Mouse (Mus musculus) midbrain, embryonic 10.5 days (tissue): ENCODE measurements at regions not wholly inside any gene's neighbourhood (a gene's known extent, or its start where the extent isn't known, plus 50 kb on each side); places are given as distances from the start of the nearest gene placed in this dataset.

Experiments used
- DNase-seq: peaks from one replicate; pipeline ENCODE4 v3.0.0-alpha.2; 2017; ENCODE audit warnings: low spot score
- H3K27ac ChIP-seq: fragments of 300-500 bp; sonication (generic); replicated peaks from 2 replicates; pipeline ENCODE4 v1.5.1; 2016; ENCODE audit warnings: mild to moderate bottlenecking
- H3K27me3 ChIP-seq: fragments of 300-500 bp; sonication (generic); 2 replicates; pipeline ENCODE4 v1.6.1; 2016; ENCODE audit warnings: low read depth, mild to moderate bottlenecking; ENCODE audit not compliant: poor library complexity, severe bottlenecking
- H3K36me3 ChIP-seq: fragments of 300-500 bp; sonication (generic); 2 replicates; pipeline ENCODE4 v1.6.1; 2016; ENCODE audit warnings: mild to moderate bottlenecking, moderate library complexity
- H3K4me1 ChIP-seq: fragments of 300-500 bp; sonication (generic); 2 replicates; pipeline ENCODE4 v1.6.1; 2016
- H3K4me3 ChIP-seq: fragments of 300-500 bp; sonication (generic); 2 replicates; pipeline ENCODE4 v1.5.1; 2016; ENCODE audit warnings: mild to moderate bottlenecking, moderate library complexity
- H3K9me3 ChIP-seq: fragments of 300-500 bp; sonication (generic); replicated peaks from 2 replicates; pipeline ENCODE4 v1.6.1; 2016; ENCODE audit warnings: mild to moderate bottlenecking
- WGBS: fragments of 180-500 bp; shearing (Covaris S2); methylation state at CpG from one replicate; pipeline ENCODE4 v1.1.7; 2016; 5-methylcytosine and 5-hydroxymethylcytosine counted together

DNA sequence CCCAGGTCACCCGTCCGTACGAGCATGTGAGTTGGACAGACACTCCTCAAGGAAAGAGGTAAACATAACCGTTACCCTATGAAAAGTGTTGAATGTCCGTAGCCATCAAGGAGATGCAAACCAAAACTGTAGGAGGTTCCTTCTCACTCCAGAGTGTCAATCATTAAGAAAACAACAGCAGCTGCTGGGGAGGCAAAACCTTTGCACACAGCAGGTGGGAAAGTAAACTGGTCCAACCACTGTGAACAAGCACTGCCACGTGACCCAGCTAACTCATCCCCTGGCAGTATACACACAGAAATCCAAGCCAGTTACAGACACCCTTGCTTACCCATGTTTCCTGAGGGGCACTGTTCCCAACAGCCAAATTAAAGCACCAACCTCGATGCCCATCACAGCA lies 54.7 kb upstream of the Irx5 start:
- H3K4me3 ChIP-seq: no peak overlapping the region
- no peak for DNase-seq
- H3K36me3 ChIP-seq: no peaks in the 10 kb centered on the region
- H3K27me3 ChIP-seq: no peaks in the 10 kb centered on the region
- 78% methylated on average over 7 of the region's 7 CpGs for WGBS
- H3K27ac ChIP-seq: no peak overlapping the region
- H3K4me1 ChIP-seq: peaks cover 18% of the 10 kb centered on the region
- peaks cover 11% of the 10 kb centered on the region; the same call in 1 of the 2 replicates for H3K9me3 ChIP-seq

DNA sequence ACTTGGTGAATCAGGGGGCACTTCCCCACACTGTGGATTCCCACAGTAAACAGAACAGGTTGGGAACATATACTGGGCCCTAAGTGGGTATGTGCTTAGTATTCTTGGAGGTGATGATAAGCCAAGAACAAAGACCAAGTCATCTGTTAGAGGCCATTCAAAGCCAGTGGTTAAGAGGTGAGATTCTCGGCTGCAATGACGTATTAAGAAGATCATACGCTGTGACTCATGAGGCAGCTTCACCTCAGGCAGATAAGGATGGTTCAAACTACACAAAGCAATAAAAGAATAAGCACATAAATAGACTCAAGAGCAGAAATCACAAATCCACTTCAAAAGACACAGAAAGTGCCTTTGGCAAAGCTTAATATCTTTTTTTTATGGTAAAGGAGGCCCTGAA lies 56.4 kb upstream of the Irx5 start:
- Histone ChIP-seq H3K4me3 (no peak overlapping the region), H3K9me3 (peaks cover 11% of the 10 kb centered on the region; the same call in 1 of the 2 replicates), H3K27ac (no peak overlapping the region), H3K36me3 (no peaks in the 10 kb centered on the region), H3K27me3 (no peaks in the 10 kb centered on the region), H3K4me1 (peaks cover 32% of the 10 kb centered on the region)
- WGBS: 93% methylated on average over 3 of the region's 3 CpGs
- DNase-seq: no peak

DNA sequence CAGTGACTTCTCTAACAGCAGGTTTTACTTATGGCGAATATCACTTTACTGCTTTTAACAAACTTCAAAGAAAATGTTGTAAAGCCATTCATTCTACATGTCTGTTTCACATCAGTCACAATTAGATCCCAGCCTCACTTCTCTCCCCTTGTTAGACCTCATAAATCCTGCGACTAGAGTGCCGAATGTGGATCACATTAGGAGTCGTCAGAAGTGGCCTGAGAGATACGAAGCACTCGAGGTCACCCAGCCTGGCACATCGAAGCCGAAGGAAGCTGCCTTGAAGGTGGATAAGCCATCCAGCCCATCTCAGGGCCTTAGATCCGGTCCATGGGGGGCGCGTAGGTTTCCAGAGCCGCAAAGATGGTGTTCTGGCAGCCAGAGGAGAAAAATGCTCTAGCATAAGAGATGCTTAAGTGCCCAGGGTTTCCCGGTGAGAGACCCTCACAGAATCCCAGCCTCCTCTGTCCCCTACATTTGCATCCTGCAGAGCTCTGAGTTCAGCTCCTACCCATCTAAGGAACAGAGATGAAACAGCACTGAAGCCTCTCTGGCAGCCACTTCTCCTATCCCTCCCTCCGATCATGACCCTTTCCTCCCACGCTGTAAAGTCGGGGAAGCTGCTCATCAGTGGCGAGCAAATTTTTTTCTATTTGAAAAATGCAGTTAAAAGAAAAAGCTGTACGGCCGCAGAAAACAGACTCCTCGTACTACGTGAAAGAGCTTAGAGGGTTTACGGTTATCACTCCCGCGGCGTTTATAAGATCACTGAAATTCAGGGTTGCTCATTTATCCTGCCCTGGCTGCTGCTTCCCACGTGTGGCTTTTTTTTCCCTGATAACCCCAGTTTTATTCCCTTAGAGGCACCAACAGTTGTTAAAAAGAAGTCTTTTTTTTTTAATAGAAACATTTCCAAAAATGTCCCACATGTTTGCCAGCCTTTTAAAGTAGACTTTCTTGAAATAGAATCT lies 70.3 kb upstream of the Irx5 start:
- 82% methylated on average over 26 of the region's 26 CpGs for WGBS
- H3K36me3 ChIP-seq: no peaks in the 10 kb centered on the region
- H3K4me1 ChIP-seq: no peaks in the 10 kb centered on the region
- no peak for DNase-seq
- H3K27ac ChIP-seq: peak overlapping the region; percentile 42; the same call in 1 of the 2 replicates
- H3K4me3 ChIP-seq: no peak overlapping the region
- no peaks in the 10 kb centered on the region for H3K9me3 ChIP-seq
- no peaks in the 10 kb centered on the region for H3K27me3 ChIP-seq

DNA sequence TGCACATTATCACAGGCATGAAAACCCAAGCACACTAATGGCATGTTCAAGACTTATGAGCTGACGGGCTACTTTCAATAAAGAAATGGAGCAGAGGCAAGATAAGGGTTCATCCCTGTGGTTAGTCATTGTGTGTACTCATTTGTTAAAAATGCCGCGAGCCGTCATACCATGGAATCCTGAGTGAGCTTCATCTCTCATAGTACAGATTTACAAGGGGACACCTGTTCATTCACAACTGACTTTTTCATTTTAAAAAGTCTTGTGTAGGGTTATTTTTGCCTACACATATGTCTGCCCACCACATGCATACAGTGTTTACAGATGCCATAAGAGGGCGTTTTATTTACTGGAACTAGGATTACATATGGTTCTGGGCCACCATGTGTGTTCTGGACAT lies 81.7 kb upstream of the Irx5 start:
- no peaks in the 10 kb centered on the region for H3K9me3 ChIP-seq
- WGBS: 89% methylated on average over 5 of the region's 5 CpGs
- no peaks in the 10 kb centered on the region for H3K36me3 ChIP-seq
- no peak overlapping the region for H3K27ac ChIP-seq
- no peaks in the 10 kb centered on the region for H3K27me3 ChIP-seq
- DNase-seq: no peak
- no peak overlapping the region for H3K4me3 ChIP-seq
- H3K4me1 ChIP-seq: peaks cover 7% of the 10 kb centered on the region

- H3K4me3 ChIP-seq: no peak overlapping the region
- peaks cover 7% of the 10 kb centered on the region for H3K4me1 ChIP-seq
- no peaks in the 10 kb centered on the region for H3K27me3 ChIP-seq
- no peaks in the 10 kb centered on the region for H3K36me3 ChIP-seq
- no peak for DNase-seq
- H3K9me3 ChIP-seq: peaks cover 9% of the 10 kb centered on the region
- 93% methylated on average over 1 of the region's 1 CpGs for WGBS
- H3K27ac ChIP-seq: no peak overlapping the region
Measured at GRCm38 (mm10) chr8:92272726-92273125, 84.7 kb upstream of the Irx5 start.

GRCm38 (mm10) chr8:92272073-92272472 lies 85.4 kb upstream of the Irx5 start:
- H3K36me3 ChIP-seq: no peaks in the 10 kb centered on the region
- H3K27ac ChIP-seq: no peak overlapping the region
- no peaks in the 10 kb centered on the region for H3K27me3 ChIP-seq
- peaks cover 9% of the 10 kb centered on the region for H3K9me3 ChIP-seq
- no peak for DNase-seq
- H3K4me3 ChIP-seq: no peak overlapping the region
- 87% methylated on average over 5 of the region's 5 CpGs for WGBS
- peaks cover 10% of the 10 kb centered on the region for H3K4me1 ChIP-seq

GRCm38 (mm10) chr8:92270636-92271035 lies 86.8 kb upstream of the Irx5 start:
- Histone ChIP-seq H3K27me3 (peaks cover 5% of the 10 kb centered on the region; the same call in 1 of the 2 replicates), H3K9me3 (peaks cover 9% of the 10 kb centered on the region), H3K4me1 (peaks cover 16% of the 10 kb centered on the region), H3K4me3 (no peak overlapping the region), H3K27ac (no peak overlapping the region), H3K36me3 (no peaks in the 10 kb centered on the region)
- DNase-seq: no peak

- Histone ChIP-seq H3K4me1 (peaks cover 23% of the 10 kb centered on the region), H3K36me3 (no peaks in the 10 kb centered on the region), H3K27me3 (peaks cover 13% of the 10 kb centered on the region; the same call in 1 of the 2 replicates), H3K27ac (no peak overlapping the region), H3K9me3 (peaks cover 9% of the 10 kb centered on the region), H3K4me3 (no peak overlapping the region)
- no peak for DNase-seq
- WGBS: 82% methylated on average over 6 of the region's 6 CpGs
Measured at GRCm38 (mm10) chr8:92267415-92267814, 90.0 kb upstream of the Irx5 start.

GRCm38 (mm10) chr8:92260056-92260455 lies 97.4 kb upstream of the Irx5 start:
- no peak overlapping the region for H3K4me3 ChIP-seq
- 94% methylated on average over 8 of the region's 8 CpGs for WGBS
- no peaks in the 10 kb centered on the region for H3K36me3 ChIP-seq
- H3K27ac ChIP-seq: no peak overlapping the region
- peaks cover 14% of the 10 kb centered on the region for H3K4me1 ChIP-seq
- H3K9me3 ChIP-seq: no peaks in the 10 kb centered on the region
- 0 out of 2 replicates have a peak, but pooled peaks cover 16% of the 10 kb centered on the region for H3K27me3 ChIP-seq
- DNase-seq: no peak

GRCm38 (mm10) chr8:92258258-92258657 lies 99.2 kb upstream of the Irx5 start:
- Histone ChIP-seq H3K9me3 (no peaks in the 10 kb centered on the region), H3K27ac (no peak overlapping the region), H3K36me3 (no peaks in the 10 kb centered on the region), H3K27me3 (0 out of 2 replicates have a peak, but pooled peaks cover 15% of the 10 kb centered on the region), H3K4me3 (no peak overlapping the region), H3K4me1 (peaks cover 17% of the 10 kb centered on the region)
- no peak for DNase-seq
- WGBS: 71% methylated on average over 6 of the region's 6 CpGs

GRCm38 (mm10) chr8:92252597-92253375 lies 104.6 kb upstream of the Irx5 start:
- H3K27ac ChIP-seq: no peak overlapping the region
- H3K4me3 ChIP-seq: no peak overlapping the region
- peaks cover 17% of the 10 kb centered on the region for H3K4me1 ChIP-seq
- H3K9me3 ChIP-seq: no peaks in the 10 kb centered on the region
- WGBS: 64% methylated on average over 8 of the region's 8 CpGs
- H3K27me3 ChIP-seq: 0 out of 2 replicates have a peak, but pooled peaks cover under 1% of the 10 kb centered on the region
- no peaks in the 10 kb centered on the region for H3K36me3 ChIP-seq
- no peak for DNase-seq

GRCm38 (mm10) chr8:92246301-92246700 lies 111.1 kb upstream of the Irx5 start:
- Histone ChIP-seq H3K36me3 (no peaks in the 10 kb centered on the region), H3K4me3 (no peak overlapping the region), H3K9me3 (no peaks in the 10 kb centered on the region), H3K27me3 (peaks cover 15% of the 10 kb centered on the region; the same call in 1 of the 2 replicates), H3K27ac (no peak overlapping the region), H3K4me1 (peaks cover 8% of the 10 kb centered on the region)
- WGBS: 92% methylated on average over 4 of the region's 4 CpGs
- no peak for DNase-seq
